Mouse (Mus musculus) ovary, postnatal 14 days (tissue): ENCODE data around the gene Rilp.

Experiments used
- DNase-seq: peaks from one replicate; pipeline ENCODE4 v3.0.0; 2022; ENCODE audit warnings: low spot score

Rilp gene

DNA sequence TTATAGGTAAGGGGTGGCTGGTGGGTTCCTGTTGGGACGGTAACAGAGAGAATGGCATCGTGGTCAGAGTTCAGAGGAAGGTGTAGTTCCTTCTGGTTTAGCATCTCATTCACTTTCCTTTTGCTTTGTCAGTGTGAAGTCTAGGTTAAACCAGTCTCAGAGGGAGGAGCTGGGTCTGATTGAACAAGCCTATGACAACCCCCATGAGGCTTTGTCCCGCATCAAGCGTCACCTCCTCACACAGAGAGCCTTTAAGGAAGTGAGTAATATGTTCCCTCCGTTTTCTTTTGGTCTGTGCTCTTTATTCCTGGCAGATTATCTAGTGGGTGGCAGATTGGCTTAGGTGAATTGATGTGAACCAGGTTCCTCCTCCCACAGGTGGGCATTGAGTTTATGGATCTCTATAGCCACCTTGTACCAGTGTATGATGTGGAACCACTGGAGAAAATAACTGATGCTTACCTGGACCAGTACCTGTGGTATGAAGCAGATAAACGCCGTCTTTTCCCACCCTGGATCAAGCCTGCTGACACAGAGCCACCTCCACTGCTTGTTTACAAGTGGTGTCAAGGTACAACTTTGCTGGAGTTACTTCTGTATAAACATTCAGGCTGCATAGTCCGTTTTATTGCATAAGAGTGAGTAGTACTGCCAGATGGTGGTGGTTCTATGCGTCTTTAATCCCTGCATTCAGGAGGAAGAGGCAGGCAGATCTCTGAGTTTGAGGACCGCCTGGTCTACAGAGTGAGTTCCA, 15.4 kb upstream of the Rilp start:
- DNase-seq, result no peak

DNA sequence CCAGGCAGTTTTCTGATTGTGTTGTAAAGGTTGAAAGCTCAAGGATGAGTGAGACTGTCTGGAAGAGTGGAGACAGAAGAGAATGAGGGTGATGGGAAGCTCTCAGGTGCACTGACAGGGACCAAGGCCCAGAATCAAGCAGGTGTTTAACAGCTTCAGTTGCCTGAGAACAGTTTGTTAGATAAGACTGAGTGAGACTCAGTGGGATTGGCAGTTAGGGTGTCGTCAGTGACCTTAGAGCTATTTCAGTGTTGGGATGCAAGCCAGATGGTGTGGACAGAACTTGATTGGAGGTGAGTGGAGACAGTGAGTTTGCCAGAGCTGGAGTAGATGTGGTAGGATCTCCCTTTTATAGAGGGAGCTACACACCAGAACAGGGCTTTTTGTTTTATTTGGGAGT, 11.8 kb upstream of the Rilp start:
- DNase-seq, result no peak

DNA sequence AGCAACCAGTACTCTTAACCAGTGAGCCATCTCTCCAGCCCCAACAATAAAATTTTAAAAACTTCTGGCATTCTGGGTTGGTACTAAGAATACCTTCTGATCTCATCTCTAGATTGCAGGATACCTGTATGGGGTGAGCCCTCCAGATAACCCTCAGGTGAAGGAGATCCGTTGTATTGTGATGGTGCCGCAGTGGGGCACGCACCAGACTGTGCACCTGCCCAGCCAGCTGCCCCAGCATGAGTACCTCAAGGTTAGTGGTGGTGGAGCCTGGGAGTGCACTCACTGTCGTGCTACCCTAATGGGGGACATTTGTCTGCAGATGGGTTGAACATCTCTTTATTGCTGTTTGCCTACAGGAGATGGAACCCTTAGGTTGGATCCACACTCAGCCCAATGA, 1.7 kb upstream of the Rilp start:
- DNase-seq, result no peak

DNA sequence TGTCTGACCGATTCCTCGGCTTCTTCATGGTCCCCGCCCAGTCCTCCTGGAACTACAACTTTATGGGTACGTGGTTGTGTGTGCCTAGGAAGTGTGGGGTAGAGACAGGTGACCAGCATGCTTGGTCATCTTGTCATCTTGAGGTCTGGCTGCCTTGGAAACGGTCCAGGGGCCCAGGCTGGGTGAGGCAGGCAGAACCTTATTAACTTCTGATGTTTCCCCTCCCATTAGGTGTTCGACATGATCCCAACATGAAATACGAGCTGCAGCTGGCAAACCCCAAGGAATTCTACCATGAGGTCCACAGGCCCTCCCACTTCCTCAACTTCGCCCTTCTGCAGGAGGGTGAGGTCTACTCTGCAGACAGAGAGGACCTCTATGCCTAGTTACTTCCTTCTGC, 990 bp upstream of the Rilp start:
- no peak for DNase-seq

DNA sequence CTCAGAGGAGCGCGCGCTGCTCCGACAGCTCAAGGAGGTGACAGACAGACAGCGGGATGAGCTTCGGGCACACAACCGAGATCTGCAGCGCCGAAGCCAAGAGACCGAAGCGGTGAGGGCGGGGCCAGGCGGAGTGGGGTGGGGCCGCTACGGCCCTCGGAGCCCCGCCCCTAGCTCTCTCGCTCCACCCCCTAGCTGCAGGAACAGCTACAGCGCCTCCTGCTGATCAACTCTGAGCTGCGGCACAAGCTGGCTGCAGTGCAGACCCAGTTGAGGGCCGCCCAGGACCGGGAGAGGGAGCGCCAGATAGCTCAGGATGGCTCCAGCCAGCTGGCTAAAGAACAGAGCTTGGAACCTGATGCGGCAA, 716 bp downstream of the Rilp start:
- DNase-seq, result peak; percentile 97

DNA sequence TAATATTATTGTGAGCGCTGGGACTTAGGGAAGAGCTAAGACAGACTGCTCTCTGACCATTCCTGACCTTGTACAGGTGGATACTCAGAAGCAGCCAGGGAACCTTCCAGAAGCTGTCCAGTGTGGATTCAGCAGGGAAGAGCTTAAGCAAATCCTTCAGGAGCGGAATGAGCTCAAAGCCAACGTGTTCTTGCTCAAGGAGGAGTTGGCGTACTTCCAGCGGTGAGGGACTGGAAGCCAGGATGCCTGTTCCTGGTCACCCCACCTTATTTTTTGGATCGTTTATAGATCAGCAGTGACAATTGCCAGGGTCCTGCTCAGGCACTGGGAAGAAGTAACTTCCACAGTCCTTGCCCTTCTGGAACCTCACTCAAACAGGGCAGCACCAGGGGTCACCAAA, 1.3 kb downstream of the Rilp start:
- DNase-seq, result no peak

DNA sequence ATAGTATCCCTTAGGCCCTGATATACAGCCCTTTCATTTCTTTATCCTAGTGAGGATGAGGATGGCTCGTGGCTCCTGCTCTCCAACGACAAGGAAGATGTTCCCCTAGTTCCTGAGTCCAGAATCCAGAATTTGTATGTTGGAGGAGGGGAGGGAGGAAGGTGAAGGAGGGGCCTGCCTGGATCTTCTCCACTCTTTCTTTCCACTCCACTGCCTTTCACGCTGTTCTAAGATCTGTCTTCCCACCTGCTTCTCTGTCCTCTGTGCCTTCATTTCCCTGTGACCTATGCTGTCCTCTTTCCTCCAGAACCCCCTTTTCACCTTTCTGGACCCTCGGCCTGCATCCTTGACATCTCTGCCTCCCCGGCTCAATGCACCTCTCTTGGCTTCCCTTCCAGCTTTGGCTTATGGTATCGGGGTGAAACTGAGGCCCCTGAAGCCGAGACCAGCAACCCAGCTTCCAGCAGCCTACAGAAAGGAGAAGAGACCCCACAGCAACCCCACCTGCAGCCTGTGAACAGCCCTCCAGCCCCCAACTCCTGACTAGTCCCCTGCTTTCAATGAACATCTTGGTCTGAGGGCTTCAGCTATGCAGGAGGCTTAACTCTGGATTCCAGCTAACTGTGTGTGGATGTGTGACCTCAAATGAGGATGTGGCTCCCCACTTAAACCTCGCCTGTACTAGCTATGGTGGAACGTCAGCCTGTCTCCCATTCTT, 2.6 kb downstream of the Rilp start:
- DNase-seq, result no peak

DNA sequence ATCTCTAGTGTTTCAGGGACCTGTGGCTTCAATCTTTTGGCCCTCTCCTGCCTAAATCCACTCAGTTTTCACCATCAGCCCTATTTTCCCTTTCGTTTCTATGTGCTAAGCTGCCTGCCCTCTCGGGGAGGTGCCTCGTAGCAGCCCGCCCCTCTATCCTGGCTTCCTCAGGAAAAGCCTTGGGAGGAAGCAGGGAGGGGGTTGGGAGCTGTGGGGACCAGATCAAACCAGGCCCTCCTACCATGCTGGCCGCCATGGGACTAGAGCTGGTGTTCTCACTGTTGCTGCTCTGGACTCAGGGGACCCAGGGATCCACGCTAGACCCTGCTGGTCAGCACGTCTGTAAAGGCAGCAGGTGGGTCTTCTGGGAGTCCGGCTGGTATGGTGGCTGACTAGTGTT, 3.4 kb downstream of the Rilp start, which contains the start of gene Scarf1:
TSS of gene Scarf1 (plus strand) at position 205 of the 400 bp plus-strand sequence.
- no peak for DNase-seq

DNA sequence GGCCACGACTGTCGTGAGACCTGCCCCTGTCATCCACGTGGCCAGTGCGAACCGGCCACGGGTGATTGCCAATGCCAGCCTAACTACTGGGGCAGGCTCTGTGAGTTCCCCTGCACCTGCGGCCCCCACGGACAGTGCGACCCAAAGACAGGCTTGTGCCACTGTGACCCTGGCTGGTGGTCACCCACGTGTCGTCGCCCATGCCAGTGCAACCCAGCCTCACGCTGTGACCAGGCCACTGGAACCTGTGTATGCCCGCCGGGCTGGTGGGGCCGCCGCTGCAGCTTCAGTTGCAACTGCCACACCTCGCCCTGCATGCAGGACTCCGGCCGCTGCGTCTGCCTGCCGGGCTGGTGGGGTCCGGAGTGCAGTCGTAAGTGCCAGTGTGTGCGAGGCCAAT, 5.3 kb downstream of the Rilp start:
- no peak for DNase-seq

DNA sequence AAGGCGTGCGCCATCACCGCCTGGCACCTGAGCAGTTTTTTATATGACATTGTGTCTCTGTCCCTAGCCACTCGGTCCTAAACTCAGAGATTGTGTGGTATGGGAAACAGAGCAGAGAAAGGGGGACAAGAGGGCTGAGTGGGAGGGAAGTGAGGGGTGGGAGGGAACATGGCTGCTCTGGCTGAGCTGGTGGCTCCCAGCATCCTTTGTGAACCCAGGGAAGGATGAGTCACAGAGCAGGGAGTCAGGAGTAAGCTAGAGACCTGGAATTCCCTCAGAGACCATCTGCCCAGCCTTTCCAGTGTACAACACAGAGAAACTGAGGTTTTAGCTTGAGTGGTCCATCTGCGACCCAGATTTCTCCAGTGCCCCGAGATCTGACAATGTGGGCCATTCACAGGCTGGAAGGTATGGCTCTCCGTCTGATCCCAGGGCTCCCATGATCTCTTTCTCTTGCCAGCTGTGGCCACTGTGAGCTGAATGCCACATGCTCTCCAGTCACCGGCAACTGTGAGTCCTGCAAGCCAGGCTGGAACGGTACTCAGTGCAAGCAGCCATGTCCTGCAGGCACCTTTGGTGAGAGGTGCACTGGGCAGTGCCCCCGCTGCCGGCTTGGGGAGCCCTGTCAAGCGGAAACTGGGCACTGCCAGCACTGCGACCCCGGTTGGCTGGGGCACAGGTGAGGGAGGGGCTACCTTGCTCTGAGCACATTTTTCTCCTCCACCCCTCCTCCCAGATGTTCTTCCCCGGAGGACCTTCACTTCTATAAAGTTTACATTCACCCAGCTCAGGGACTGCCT, 10.1 kb downstream of the Rilp start:
- DNase-seq, result no peak

DNA sequence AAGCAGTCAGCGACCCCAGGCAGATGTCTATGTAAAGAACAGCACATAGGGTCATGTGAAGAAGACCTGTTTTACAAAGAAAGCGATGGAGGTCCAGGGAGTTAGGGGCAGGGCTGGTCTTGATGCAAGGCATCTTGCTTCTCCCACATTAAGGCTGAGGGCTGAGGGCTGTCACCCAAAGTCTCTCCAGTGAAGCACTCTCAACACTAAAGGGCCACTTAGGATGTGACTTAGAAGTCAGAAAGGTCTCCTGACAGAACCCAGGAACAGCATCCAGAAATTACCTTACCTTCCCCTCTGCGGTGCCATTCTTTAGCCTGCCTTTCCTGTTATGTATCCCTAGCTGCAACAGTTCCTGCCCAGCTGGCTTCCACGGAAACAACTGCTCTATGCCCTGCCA, 11.7 kb downstream of the Rilp start:
- DNase-seq, result no peak

DNA sequence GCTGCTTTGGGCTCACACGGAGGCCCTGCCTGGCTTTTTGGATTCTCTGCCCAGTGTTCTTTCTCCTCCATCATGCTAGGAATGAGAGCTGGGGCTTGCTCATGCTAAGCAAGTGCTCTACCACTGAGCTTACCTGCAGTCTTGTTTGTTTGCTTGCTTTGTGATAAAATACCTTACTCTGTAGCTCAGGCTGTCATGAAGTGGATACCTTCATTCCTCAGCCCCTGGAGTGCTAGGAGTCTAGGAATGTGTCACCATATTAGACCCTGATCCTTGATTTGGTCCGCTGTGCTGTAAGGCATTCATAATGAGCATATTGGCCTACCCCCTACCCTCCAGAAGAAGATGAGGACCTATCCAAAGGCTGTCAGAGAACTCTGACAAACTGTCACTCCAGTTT, 12.9 kb downstream of the Rilp start:
- no peak for DNase-seq

DNA sequence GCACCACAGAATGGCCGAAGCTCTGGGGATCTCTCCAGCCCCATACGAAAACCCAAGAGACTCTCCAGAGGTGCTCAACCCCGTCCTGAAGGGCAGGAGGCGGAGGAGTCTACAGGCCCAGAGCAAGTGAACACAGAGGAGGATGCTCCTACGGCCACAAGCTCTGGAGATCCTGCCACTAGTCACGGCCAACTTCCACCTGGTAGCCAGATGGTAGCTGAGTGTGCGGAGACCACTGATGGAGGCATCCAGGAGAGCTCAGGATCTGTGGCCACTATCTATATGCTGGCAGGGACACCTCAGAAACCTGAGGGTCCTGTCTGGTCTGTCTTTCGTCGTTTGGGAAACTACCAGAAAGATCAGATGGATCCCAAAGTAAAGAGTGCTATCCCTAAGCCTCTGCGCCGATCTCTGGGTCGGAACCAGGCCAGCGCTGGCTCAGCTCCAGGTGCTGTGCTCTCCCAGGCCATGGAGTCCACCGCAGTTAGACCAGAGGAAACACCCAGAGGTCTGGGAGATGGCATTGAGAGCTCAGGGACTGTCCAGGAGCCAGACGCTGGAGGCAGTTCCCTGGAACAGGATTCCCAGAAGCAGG, 15.7 kb downstream of the Rilp start:
- DNase-seq, result no peak

DNA sequence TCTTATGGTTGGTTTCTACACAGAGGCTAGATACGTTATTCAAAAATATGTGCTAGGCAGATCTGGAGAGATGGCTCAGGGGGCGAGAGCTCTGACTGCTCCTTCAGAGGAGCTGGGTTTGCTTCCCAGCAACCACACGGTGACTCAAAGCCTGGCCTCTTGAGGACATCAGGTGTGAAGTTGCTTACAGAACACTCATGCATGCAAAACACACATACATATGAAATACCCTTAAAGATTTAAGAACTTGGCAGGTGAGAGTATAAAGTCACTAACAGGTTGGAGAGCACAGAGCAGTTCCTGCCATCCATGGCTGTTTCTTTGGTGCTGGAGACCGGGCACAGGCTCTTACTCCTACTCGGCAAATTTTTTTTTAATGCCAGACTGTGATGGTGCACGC, 17.0 kb downstream of the Rilp start:
- no peak for DNase-seq

DNA sequence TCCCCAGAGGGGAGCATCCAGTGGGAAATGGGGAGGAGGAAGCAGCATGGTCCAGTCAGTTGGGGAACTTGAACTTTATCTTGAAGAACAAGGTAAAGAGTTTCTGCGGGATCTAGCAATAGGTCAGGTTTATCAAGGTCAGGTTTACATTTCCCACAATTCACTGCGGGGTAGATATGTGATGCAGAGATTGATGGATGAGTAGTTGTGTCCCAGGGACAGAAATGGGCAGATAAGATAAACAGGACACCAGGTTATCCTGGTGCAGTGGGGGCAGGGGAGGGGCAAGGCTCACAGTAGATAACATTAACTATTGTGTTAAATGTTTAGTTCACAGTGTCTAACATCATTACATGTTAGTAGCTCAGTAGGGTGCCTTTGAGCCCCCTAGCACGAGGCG, 19.9 kb downstream of the Rilp start:
- no peak for DNase-seq

DNA sequence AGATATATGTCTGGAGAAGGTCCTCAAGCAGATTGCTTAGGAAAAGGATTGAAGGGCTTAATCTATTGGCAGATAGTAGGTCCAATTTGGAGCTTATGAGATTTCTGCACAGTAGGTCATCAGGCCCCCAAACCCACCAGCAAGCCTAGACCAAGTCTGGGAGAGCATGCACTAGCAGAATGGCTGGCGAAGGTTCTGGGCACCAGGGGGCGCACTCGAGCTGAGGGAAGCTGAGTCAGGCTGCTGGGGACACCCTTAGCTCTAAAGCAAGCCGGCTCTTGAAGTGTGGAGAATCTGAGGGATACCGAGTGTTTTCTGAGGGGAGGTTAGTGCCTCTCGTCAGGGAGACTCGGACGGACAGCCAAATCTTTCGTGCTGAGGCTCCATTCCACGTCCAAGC, 20.4 kb downstream of the Rilp start:
- DNase-seq, result peak; percentile 99

DNA sequence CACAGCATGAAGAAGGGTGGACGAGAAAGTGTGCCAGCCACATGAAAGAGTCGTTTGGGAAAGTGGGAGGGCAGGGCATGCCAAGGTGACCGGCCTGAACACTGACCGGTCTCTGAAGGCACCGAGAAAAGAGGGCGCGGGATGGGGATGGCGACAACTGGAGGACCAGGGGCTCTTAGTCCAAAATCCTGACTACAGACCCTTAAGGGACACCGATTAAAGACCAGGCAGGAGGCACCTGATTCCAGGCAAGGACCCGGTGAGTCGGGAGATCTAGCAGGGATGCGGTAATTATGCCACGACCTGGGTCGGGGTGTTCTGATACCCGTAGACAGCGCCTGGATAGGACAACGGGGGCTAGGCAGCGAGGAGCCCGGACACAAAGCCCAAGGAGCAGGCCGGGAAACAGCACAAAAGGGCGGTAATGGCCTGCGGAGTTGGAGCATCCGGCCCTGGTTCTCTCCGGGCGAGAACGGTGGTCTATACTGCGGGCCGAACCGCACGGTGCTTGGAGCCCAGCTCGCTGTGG, 21.0 kb downstream of the Rilp start:
- DNase-seq, result no peak

DNA sequence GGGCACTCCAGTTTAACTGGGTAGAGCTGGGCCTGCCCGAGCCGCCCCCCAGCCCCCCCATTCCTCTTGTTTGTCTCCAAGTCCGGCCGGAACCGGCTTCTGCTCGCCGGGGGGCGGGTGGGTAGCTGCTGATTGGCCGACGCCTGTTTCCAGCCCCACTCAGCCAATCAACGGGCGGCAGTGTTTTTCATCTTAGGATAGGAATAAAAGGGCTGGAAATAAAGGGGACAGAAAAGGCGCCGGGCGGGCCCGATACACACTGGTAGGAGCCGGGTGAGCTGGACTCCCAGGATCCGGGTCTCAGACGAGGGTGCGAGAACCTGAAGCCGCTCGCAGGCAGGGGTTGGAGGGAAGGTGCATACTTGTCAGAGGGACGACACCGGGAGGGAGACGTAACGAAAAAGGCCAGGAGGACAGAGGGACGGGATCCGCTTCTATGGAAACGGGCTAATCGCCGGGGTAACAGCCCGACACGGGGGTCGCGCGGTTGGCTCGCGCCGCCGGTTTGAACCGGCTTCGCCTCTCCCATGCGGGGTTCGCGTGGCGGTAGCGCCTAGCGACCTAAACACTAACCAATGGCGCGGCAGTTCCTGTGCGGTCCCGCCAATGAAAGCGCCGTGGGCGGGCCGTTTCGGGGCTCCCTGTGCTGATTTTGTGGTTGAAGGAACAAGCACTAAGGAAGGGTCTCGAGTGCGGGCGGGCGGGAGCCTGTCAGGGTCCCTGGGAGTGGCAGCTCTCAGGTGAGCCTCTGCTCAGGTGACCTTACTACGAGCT, 21.8 kb downstream of the Rilp start, which contains the start of gene Slc43a2:
TSS of gene Slc43a2 (plus strand) at position 226 of the 774 bp plus-strand sequence.
- peak; percentile 83 for DNase-seq

DNA sequence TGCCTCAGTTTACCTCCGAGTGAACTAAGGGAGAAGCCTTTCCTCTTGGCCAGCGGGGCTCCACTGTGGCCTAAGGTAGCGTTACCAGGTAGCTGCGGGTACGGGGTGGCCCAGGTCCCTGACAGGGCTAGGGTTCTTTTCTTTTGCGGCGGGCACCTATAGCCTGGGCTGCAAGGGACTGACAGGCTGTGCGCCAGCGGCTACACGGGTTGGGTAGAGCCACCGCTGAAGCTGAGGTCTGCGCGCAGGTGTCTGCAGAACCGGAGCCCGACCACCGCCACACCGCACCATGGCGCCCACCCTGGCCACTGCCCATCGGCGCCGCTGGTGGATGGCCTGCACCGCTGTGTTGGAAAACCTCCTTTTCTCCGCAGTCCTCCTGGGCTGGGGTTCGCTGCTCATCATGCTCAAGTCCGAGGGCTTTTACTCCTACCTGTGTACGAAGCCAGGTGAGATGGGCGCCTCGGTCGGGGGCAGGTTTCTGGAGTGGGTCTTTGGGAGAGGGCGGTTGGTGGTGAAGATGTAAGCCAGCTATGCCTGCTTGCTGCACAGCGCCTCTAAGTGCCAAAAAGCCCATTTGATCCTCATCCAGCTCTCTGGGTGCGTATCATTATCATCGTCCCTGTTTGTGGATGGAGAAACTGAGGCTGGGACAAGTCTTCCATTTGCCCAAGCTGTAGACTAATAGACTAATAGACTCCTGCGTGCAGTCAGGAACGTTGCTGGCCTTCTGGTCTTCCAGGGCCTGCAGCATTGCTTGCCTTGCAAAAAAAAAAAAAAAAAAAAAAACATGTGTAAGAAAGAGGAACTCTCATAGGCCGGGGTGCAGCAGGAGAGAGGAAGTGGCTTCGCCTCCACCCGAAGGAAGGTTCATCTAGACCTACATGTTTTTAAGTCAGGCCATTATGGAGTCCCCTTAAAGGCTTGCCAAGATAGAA, 22.7 kb downstream of the Rilp start:
- no peak for DNase-seq

DNA sequence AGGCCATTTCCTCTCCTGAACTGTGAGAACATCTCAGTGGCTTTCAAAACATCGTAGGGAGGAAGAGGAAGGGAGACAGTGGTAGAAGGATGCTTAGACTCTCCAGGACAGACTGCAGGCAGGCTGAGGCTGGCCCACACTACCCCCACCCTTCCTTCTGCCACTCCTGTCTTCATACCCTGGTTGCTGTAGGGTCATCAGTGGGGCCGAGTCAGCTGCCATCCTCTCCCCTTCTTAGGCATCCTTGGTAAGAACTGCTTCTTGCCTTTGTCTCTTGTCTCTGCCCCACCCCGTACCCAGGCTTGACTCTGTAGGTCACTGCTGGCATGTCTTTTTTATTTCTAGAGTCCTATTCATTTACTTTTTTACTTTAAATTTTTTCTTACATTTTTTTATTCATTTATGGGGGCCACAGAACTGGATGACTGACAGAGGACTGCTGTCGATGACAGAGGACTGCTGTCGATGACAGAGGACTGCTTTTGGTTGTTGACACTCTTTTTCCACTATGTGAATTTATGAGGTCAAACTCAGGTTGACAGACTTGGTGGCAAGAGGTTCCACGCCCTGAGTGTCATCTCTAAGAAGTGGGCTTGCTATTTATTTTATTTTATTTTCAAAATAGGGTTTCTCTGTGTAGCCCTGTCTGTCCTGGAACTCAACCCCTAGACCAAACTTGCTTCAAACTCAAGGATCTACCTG, 23.6 kb downstream of the Rilp start:
- no peak for DNase-seq
